Mouse (Mus musculus) kidney, embryonic 15.5 days (tissue): ENCODE measurements around the gene 1700086D15Rik. TPM values are rescaled to one million over a fixed set of nuclear protein-coding genes. Genes with fewer than 3 reads are reported as not detected.

Experiments used
- ATAC-seq: fragments of 200-750 bp; cut with Nextera tagmentation; replicated peaks from 2 replicates; pipeline ENCODE4 v1.8.0; 2017; ENCODE audit warnings: moderate TSS enrichment; ENCODE audit not compliant: low FRiP score
- H3K27ac ChIP-seq: fragments of 300-500 bp; sonication (generic); 2 replicates; pipeline ENCODE4 v1.5.1; 2015; ENCODE audit warnings: mild to moderate bottlenecking, inconsistent platforms
- H3K27me3 ChIP-seq: fragments of 300-500 bp; sonication (generic); 2 replicates; pipeline ENCODE4 v1.6.1; 2015; ENCODE audit warnings: inconsistent platforms
- H3K36me3 ChIP-seq: fragments of 300-500 bp; sonication (generic); 2 replicates; pipeline ENCODE4 v1.6.1; 2015; ENCODE audit warnings: inconsistent platforms
- H3K4me1 ChIP-seq: fragments of 300-500 bp; sonication (generic); 2 replicates; pipeline ENCODE4 v1.6.1; 2015; ENCODE audit warnings: inconsistent platforms
- H3K4me2 ChIP-seq: fragments of 300-500 bp; sonication (generic); 2 replicates; pipeline ENCODE4 v1.6.1; 2015; ENCODE audit warnings: moderate library complexity, mild to moderate bottlenecking, inconsistent platforms
- H3K4me3 ChIP-seq: fragments of 300-500 bp; sonication (generic); replicated peaks from 2 replicates; pipeline ENCODE4 v1.5.1; 2015; ENCODE audit warnings: mild to moderate bottlenecking, inconsistent platforms
- H3K9ac ChIP-seq: fragments of 300-500 bp; sonication (generic); 2 replicates; pipeline ENCODE4 v1.6.1; 2015; ENCODE audit warnings: mild to moderate bottlenecking, inconsistent platforms
- H3K9me3 ChIP-seq: fragments of 300-500 bp; sonication (generic); replicated peaks from 2 replicates; pipeline ENCODE4 v1.6.1; 2016; ENCODE audit warnings: inconsistent platforms
- WGBS: fragments of 180-500 bp; shearing (Covaris S2); methylation state at CpG from one replicate; pipeline ENCODE4 v1.1.7; 2015; ENCODE audit warnings: mixed read lengths; 5-methylcytosine and 5-hydroxymethylcytosine counted together
- polyA plus RNA-seq: library from polyadenylated mRNA; unstranded; fragments of >200 nt; fragmentation: Nextera tagmentation; extraction: Ambion mirVana; gene quantifications from 2 replicates; pipeline ENCODE4 v1.2.1, GENCODE M21; 2015

Gene 1700086D15Rik
- polyA plus RNA-seq, 1 experiment from 2014 or later = not detected

GRCm38 (mm10) chr11:65129110-65129509 lies 30.6 kb downstream of the 1700086D15Rik start:
- no peak overlapping the region for H3K4me3 ChIP-seq
- H3K36me3 ChIP-seq = no peaks in the 10 kb centered on the region
- no peak for ATAC-seq
- H3K4me2 ChIP-seq = no peak overlapping the region
- H3K9ac ChIP-seq = no peak overlapping the region
- H3K27ac ChIP-seq = no peak overlapping the region
- no peaks in the 10 kb centered on the region for H3K9me3 ChIP-seq
- 85% methylated on average over 4 of the region's 4 CpGs for WGBS
- no peaks in the 10 kb centered on the region for H3K27me3 ChIP-seq
- H3K4me1 ChIP-seq = peaks cover 34% of the 10 kb centered on the region

DNA sequence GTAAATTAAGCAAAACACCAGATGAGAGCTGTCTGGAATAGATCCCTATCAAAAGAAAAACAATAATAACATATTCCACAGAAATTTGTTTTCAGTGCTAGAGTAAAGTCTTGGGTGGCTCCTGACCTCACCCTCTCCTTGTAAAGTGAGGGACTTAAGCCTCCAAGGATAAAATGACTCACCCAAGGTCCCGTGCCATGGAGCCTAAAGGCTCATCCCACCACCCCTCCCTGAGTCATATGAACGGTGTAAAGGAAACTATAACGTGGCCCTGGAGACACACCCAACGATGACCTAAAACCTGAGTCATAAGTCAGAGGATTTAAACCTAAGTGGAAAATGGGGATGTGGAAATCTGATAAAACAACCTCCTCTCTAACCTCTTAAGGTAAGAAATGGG lies 31.0 kb downstream of the 1700086D15Rik start:
- Histone ChIP-seq H3K36me3 (no peaks in the 10 kb centered on the region), H3K4me3 (no peak overlapping the region), H3K9ac (no peak overlapping the region), H3K27ac (no peak overlapping the region), H3K27me3 (no peaks in the 10 kb centered on the region), H3K9me3 (no peaks in the 10 kb centered on the region), H3K4me1 (peaks cover 34% of the 10 kb centered on the region), H3K4me2 (no peak overlapping the region)
- 65% methylated on average over 4 of the region's 4 CpGs for WGBS
- no peak for ATAC-seq

DNA sequence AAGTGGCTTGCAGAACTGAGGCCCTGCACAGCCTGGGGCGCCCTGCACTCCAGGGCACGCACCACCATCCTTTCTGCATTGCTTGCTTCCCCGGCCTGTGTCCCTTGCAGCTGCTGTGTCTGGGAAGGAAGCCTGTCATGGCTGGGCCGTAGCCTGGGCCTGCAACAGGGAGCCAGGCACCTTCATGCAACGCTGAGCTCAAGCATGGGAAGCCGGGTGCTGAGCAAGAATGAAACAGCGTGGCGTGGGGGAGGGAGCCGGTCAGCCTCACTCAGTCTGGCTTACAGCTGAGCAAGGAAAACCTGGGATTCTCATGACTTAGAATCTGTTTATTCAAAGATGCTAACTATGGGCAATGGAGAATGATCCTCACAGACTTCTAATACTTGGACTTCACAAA lies 33.1 kb downstream of the 1700086D15Rik start:
- no peak overlapping the region for H3K4me2 ChIP-seq
- no peak overlapping the region for H3K9ac ChIP-seq
- no peak overlapping the region for H3K4me3 ChIP-seq
- H3K36me3 ChIP-seq = no peaks in the 10 kb centered on the region
- peak overlapping the region; percentile 80 for H3K27ac ChIP-seq
- no peaks in the 10 kb centered on the region for H3K27me3 ChIP-seq
- ATAC-seq = peak; percentile 82
- H3K4me1 ChIP-seq = peaks cover 33% of the 10 kb centered on the region
- WGBS = 32% methylated on average over 9 of the region's 9 CpGs
- no peaks in the 10 kb centered on the region for H3K9me3 ChIP-seq

DNA sequence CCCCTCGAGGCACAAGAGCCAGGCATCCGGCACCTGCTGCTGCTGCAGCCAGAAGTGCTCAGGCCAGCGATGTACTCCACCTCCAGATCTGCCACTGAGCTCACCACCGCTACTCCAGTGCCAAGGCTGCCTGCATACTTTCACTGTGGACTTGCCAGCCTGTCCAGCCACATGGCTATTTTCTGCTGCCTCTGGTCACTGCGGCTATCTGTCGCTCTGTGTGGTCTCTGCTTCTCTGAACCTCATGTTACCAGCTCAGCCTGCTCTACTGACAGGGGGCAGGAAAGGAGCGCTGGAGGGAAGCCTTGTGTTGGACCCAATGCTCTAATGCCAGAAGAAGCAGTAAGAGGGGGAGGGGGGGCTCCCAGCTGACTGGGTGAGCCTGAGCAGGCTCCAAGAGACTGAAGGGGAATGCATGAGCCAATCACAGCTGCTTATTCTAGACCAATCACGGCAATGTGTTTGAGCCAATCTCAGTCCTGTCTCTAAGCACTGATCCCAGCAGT lies 34.7 kb downstream of the 1700086D15Rik start:
- H3K9ac ChIP-seq = no peak overlapping the region
- no peaks in the 10 kb centered on the region for H3K36me3 ChIP-seq
- H3K4me1 ChIP-seq = peaks cover 31% of the 10 kb centered on the region
- H3K4me3 ChIP-seq = no peak overlapping the region
- no peak overlapping the region for H3K4me2 ChIP-seq
- no peaks in the 10 kb centered on the region for H3K27me3 ChIP-seq
- peak overlapping the region; percentile 80 for H3K27ac ChIP-seq
- 45% methylated on average over 8 of the region's 8 CpGs for WGBS
- ATAC-seq = peak; percentile 64
- no peaks in the 10 kb centered on the region for H3K9me3 ChIP-seq

DNA sequence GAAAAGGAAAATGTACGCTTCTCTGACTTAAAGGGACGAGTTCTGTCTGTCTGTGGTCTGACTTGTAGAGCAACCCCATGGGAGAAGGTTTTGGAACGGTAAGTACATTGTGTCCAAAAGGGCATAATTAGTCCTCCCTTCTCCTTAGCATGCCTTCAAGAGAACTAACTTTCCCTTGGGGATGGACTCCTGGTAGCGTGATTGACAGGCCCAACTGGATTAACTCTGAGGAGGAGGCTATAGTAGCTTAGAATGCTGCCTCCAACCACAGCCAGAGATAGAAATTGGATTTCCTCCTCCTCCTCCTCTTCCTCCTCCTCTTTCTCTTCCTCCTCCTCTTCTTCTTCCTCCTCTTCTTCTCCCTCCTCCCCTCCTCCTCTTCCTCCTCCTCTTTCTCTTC lies 39.4 kb downstream of the 1700086D15Rik start:
- ATAC-seq = no peak
- Histone ChIP-seq H3K27me3 (no peaks in the 10 kb centered on the region), H3K9ac (no peak overlapping the region), H3K27ac (no peak overlapping the region), H3K9me3 (no peaks in the 10 kb centered on the region), H3K4me2 (no peak overlapping the region), H3K4me3 (no peak overlapping the region), H3K4me1 (peaks cover 10% of the 10 kb centered on the region), H3K36me3 (no peaks in the 10 kb centered on the region)
- 90% methylated on average over 4 of the region's 4 CpGs for WGBS

GRCm38 (mm10) chr11:65115811-65116210 lies 43.9 kb downstream of the 1700086D15Rik start:
- H3K27me3 ChIP-seq = no peaks in the 10 kb centered on the region
- 86% methylated on average over 6 of the region's 6 CpGs for WGBS
- ATAC-seq = no peak
- H3K27ac ChIP-seq = no peak overlapping the region
- no peak overlapping the region for H3K4me3 ChIP-seq
- no peak overlapping the region for H3K9ac ChIP-seq
- H3K4me1 ChIP-seq = peaks cover 13% of the 10 kb centered on the region
- no peak overlapping the region for H3K4me2 ChIP-seq
- H3K36me3 ChIP-seq = no peaks in the 10 kb centered on the region
- no peaks in the 10 kb centered on the region for H3K9me3 ChIP-seq

GRCm38 (mm10) chr11:65112086-65112485 lies 47.6 kb downstream of the 1700086D15Rik start:
- H3K4me2 ChIP-seq = no peak overlapping the region
- H3K27ac ChIP-seq = no peak overlapping the region
- H3K36me3 ChIP-seq = no peaks in the 10 kb centered on the region
- no peak overlapping the region for H3K4me3 ChIP-seq
- no peak overlapping the region for H3K9ac ChIP-seq
- no peaks in the 10 kb centered on the region for H3K27me3 ChIP-seq
- 38% methylated on average over 4 of the region's 4 CpGs for WGBS
- H3K9me3 ChIP-seq = no peaks in the 10 kb centered on the region
- H3K4me1 ChIP-seq = peaks cover 20% of the 10 kb centered on the region
- no peak for ATAC-seq

DNA sequence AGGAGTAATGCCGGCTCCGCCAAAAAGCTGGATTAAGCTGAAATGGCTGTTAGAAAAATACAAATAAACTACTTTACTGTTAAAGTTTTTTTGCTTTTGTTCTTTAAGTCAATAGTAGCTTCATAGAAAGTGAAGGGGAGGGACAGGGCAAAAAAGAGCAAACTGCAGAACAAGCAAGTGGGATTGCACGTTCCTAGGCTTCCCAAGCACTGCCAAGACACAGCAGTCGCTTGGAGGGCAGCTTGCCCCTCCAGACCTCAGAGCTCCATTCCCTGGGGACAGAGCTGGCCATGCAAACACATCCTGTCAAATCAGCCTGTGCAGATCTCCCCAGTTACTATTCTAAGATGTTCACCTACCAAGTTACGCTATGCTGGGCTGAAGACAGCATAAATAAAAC lies 48.0 kb downstream of the 1700086D15Rik start:
- peaks cover 20% of the 10 kb centered on the region for H3K4me1 ChIP-seq
- H3K27ac ChIP-seq = no peak overlapping the region
- H3K27me3 ChIP-seq = no peaks in the 10 kb centered on the region
- H3K36me3 ChIP-seq = no peaks in the 10 kb centered on the region
- no peak overlapping the region for H3K4me3 ChIP-seq
- 46% methylated on average over 5 of the region's 5 CpGs for WGBS
- H3K4me2 ChIP-seq = no peak overlapping the region
- no peaks in the 10 kb centered on the region for H3K9me3 ChIP-seq
- no peak overlapping the region for H3K9ac ChIP-seq
- no peak for ATAC-seq

DNA sequence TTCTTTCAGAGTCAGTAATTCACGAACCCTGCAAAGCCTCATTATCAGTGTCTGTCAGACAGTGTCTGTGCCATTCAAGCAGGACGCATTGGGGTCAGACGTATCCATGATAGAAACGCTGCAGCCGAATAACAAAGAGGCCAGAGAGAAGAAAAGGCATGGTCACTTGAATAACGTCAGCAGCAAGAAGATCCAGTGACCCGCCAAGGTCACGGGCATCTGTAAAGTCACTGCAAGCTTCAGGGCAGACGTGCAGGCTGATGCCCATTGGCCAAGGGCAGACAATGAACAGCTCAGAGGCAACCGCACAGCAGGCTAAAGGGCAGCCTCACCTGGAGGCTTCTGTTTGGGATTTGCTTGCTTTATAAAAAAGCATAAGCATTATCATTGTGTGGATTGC lies 49.6 kb downstream of the 1700086D15Rik start:
- Histone ChIP-seq H3K36me3 (no peaks in the 10 kb centered on the region), H3K4me3 (no peak overlapping the region), H3K9ac (no peak overlapping the region), H3K4me2 (no peak overlapping the region), H3K27me3 (no peaks in the 10 kb centered on the region), H3K27ac (no peak overlapping the region), H3K9me3 (no peaks in the 10 kb centered on the region), H3K4me1 (peaks cover 20% of the 10 kb centered on the region)
- WGBS = 78% methylated on average over 10 of the region's 10 CpGs
- no peak for ATAC-seq

- no peak overlapping the region for H3K27ac ChIP-seq
- WGBS = 66% methylated on average over 5 of the region's 5 CpGs
- peaks cover 20% of the 10 kb centered on the region for H3K4me1 ChIP-seq
- no peaks in the 10 kb centered on the region for H3K27me3 ChIP-seq
- H3K9ac ChIP-seq = no peak overlapping the region
- no peak overlapping the region for H3K4me2 ChIP-seq
- no peaks in the 10 kb centered on the region for H3K36me3 ChIP-seq
- H3K9me3 ChIP-seq = no peaks in the 10 kb centered on the region
- no peak overlapping the region for H3K4me3 ChIP-seq
- no peak for ATAC-seq
Measured at GRCm38 (mm10) chr11:65107734-65108171, 51.9 kb downstream of the 1700086D15Rik start.

GRCm38 (mm10) chr11:65107151-65107550 lies 52.5 kb downstream of the 1700086D15Rik start:
- ATAC-seq = no peak
- no peak overlapping the region for H3K9ac ChIP-seq
- no peaks in the 10 kb centered on the region for H3K9me3 ChIP-seq
- H3K4me1 ChIP-seq = peaks cover 19% of the 10 kb centered on the region
- H3K36me3 ChIP-seq = no peaks in the 10 kb centered on the region
- H3K4me2 ChIP-seq = no peak overlapping the region
- no peak overlapping the region for H3K27ac ChIP-seq
- H3K27me3 ChIP-seq = no peaks in the 10 kb centered on the region
- no peak overlapping the region for H3K4me3 ChIP-seq
- 67% methylated on average over 4 of the region's 4 CpGs for WGBS

GRCm38 (mm10) chr11:65104076-65104475 lies 55.6 kb downstream of the 1700086D15Rik start:
- WGBS = 93% methylated on average over 3 of the region's 3 CpGs
- H3K27me3 ChIP-seq = no peaks in the 10 kb centered on the region

More at GRCm38 (mm10) chr11:65104076-65104475, 55.6 kb downstream of the 1700086D15Rik start:
- Histone ChIP-seq H3K36me3 (no peaks in the 10 kb centered on the region), H3K9ac (no peak overlapping the region), H3K4me2 (no peak overlapping the region), H3K4me1 (no peaks in the 10 kb centered on the region), H3K4me3 (no peak overlapping the region), H3K9me3 (no peaks in the 10 kb centered on the region), H3K27ac (no peak overlapping the region)
- ATAC-seq = no peak
